Mouse (Mus musculus) heart, embryonic 11.5 days (tissue): ENCODE results near the gene Ccdc88c. TPM values are rescaled to one million over a fixed set of nuclear protein-coding genes. Genes with fewer than 3 reads are reported as not detected.

Source experiments
- ATAC-seq: fragments of 200-750 bp; cut with Nextera tagmentation; replicated peaks from 2 replicates; pipeline ENCODE4 v1.8.0; 2017; ENCODE audit warnings: moderate library complexity; ENCODE audit not compliant: insufficient number of reproducible peaks, low FRiP score, low TSS enrichment
- H3K27ac ChIP-seq: fragments of 300-500 bp; sonication (generic); 2 replicates; pipeline ENCODE4 v1.5.1; 2014; ENCODE audit warnings: mild to moderate bottlenecking, low read depth, low read length
- H3K27me3 ChIP-seq: fragments of 300-500 bp; sonication (generic); 2 replicates; pipeline ENCODE4 v1.6.1; 2014; ENCODE audit warnings: mild to moderate bottlenecking, low read length, mixed read lengths; ENCODE audit not compliant: control insufficient read depth, insufficient read depth
- H3K36me3 ChIP-seq: fragments of 300-500 bp; sonication (generic); 2 replicates; pipeline ENCODE4 v1.6.1; 2014; ENCODE audit warnings: mild to moderate bottlenecking, low read length, moderate library complexity, mixed read lengths; ENCODE audit not compliant: control insufficient read depth, insufficient read depth
- H3K4me1 ChIP-seq: fragments of 300-500 bp; sonication (generic); 2 replicates; pipeline ENCODE4 v1.6.1; 2014; ENCODE audit warnings: low read length; ENCODE audit not compliant: control insufficient read depth, insufficient read depth
- H3K4me2 ChIP-seq: fragments of 300-500 bp; sonication (generic); 2 replicates; pipeline ENCODE4 v1.6.1; 2014; ENCODE audit warnings: mild to moderate bottlenecking, moderate library complexity
- H3K4me3 ChIP-seq: fragments of 300-500 bp; sonication (generic); 2 replicates; pipeline ENCODE4 v1.5.1; 2014; ENCODE audit warnings: low read depth, low read length
- H3K9ac ChIP-seq: fragments of 300-500 bp; sonication (generic); 2 replicates; pipeline ENCODE4 v1.6.1; 2014; ENCODE audit warnings: mild to moderate bottlenecking, low read depth, low read length, moderate library complexity
- H3K9me3 ChIP-seq: fragments of 300-500 bp; sonication (generic); replicated peaks from 2 replicates; pipeline ENCODE4 v1.6.1; 2016; ENCODE audit warnings: low read length; ENCODE audit not compliant: control insufficient read depth
- WGBS: fragments of 180-500 bp; shearing (Covaris S2); extraction: QIAGEN DNeasy Blood & Tissue Kit; methylation state at CpG from one replicate; pipeline ENCODE4 v1.1.7; 2014; ENCODE audit not compliant: insufficient replicate concordance; 5-methylcytosine and 5-hydroxymethylcytosine counted together
- polyA plus RNA-seq: library from polyadenylated mRNA; unstranded; fragments of >200 nt; fragmentation: Nextera tagmentation; extraction: Ambion mirVana; gene quantifications from 2 replicates; pipeline ENCODE4 v1.2.1, GENCODE M21; 2014

Gene Ccdc88c
- polyA plus RNA-seq, 1 experiment from 2014 or later: 3.1 TPM

DNA sequence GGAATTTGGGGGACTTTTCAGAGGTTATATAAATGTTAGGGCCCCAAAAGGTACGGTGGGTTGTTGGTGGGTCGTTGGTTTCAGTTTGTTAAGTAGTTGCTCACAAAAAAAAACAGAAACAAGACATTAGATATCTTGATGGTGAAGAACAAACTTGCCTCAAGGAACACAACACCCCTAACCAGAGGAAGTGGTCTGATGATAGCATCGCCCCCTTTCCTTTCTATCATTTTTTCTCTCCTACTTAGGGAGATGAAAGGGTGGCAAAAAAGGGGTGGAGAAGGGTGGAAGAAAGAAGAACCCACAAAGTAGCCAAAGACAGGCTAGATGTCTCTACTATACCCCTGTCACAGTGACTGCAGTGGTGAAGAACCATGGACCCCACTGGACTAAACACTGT lies 138.3 kb downstream of the Ccdc88c start:
- no peaks in the 10 kb centered on the region for H3K9me3 ChIP-seq
- H3K4me1 ChIP-seq: no peaks in the 10 kb centered on the region
- 75% methylated on average over 3 of the region's 3 CpGs for WGBS
- no peak for ATAC-seq
- H3K27ac ChIP-seq: no peak overlapping the region
- no peak overlapping the region for H3K4me2 ChIP-seq
- H3K36me3 ChIP-seq: no peaks in the 10 kb centered on the region
- H3K27me3 ChIP-seq: peaks cover 4% of the 10 kb centered on the region
- no peak overlapping the region for H3K4me3 ChIP-seq
- H3K9ac ChIP-seq: no peak overlapping the region

DNA sequence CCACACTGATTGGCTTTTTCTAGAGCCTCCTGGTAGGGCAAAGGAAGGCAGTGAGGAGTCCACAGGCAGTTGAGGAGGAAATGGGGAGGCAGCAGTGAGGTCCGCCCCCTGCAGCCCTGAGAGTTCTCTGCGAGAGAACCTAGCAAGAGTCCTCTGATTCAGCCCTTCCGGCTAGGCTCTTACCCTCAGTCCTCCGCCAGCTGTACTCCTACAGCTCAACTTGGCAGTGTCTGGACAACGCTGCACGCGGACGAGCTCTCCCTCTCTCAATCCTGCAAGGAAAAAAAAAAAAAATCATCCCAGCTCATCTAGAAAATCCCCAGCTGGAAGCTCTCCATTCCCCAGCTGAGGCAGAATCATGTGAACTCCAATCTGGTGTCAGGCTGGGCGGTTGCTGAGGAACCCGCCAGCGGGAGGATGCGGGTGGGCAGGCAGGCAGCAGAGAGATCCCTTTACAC lies 141.0 kb downstream of the Ccdc88c start:
- 32% methylated on average over 12 of the region's 12 CpGs for WGBS
- ATAC-seq: no peak
- H3K4me1 ChIP-seq: no peaks in the 10 kb centered on the region
- H3K4me2 ChIP-seq: no peak overlapping the region
- peaks cover 4% of the 10 kb centered on the region for H3K27me3 ChIP-seq
- H3K9ac ChIP-seq: no peak overlapping the region
- no peak overlapping the region for H3K4me3 ChIP-seq
- H3K36me3 ChIP-seq: no peaks in the 10 kb centered on the region
- no peaks in the 10 kb centered on the region for H3K9me3 ChIP-seq
- no peak overlapping the region; the same call in 1 of the 2 replicates for H3K27ac ChIP-seq

DNA sequence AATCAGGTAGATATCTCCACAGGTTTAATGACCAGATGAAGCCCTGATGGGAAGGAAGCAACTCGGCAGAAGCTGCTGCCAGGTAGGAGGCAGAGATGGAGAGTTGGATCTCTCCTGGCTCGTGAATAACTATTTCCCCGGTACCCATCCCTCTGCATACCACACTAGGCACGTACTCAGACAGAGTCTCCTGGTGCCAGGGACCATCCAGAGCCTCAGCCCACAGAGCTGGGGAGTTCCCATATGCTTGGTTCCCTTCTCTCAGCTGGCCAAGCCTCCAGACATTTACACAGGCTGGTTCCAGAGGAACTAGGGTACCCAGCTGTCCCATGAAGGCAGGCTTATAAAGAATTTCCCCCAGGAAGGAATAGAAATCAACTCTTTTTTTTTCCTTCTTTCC lies 142.0 kb downstream of the Ccdc88c start:
- Histone ChIP-seq H3K27me3 (peaks cover 4% of the 10 kb centered on the region), H3K9ac (no peak overlapping the region), H3K4me2 (no peak overlapping the region), H3K36me3 (no peaks in the 10 kb centered on the region), H3K9me3 (no peaks in the 10 kb centered on the region), H3K27ac (no peak overlapping the region), H3K4me1 (no peaks in the 10 kb centered on the region), H3K4me3 (no peak overlapping the region)
- 74% methylated on average over 4 of the region's 4 CpGs for WGBS
- no peak for ATAC-seq

DNA sequence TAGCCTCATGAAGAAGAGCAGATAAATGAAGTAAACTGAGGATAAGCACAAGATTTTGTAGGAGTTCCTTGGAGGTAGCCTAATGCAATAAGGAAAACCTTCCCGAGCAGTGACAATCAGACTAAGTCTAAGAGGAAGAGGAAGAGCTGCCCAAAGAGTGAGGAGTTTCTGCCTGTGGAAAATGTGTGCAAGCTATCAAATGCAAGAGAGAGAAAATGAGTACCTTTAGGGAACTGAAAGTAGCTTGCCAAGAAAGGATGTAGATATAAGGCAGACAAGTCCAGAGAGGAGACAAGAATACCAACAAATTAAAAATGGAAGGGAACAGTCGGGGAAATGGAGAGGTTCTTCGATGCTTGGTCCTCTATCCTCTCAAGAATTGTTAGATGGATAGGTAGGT lies 143.3 kb downstream of the Ccdc88c start:
- no peak overlapping the region for H3K27ac ChIP-seq
- no peak overlapping the region for H3K4me2 ChIP-seq
- no peaks in the 10 kb centered on the region for H3K4me1 ChIP-seq
- 87% methylated on average over 3 of the region's 3 CpGs for WGBS
- H3K4me3 ChIP-seq: no peak overlapping the region
- H3K9ac ChIP-seq: no peak overlapping the region
- H3K9me3 ChIP-seq: no peaks in the 10 kb centered on the region
- H3K27me3 ChIP-seq: peaks cover 4% of the 10 kb centered on the region
- no peak for ATAC-seq
- no peaks in the 10 kb centered on the region for H3K36me3 ChIP-seq

DNA sequence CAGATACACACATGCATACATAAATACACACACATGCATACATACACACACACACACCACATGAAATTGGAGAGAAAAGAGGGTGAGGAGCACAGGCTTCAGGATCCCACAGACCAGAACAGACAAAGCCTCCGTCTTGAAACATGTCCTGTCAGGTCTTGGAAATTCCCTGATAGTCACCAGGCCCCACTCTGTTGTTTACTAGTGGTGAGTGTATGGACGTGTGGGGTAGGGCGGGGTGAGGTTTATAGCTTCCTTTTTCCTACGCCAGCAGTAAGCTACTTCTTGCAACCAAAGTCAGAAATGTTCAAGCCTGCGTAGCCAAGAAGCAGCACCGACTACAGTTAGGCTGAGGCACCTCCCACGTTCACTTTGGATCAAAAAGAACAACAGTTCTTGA lies 145.7 kb downstream of the Ccdc88c start:
- no peaks in the 10 kb centered on the region for H3K9me3 ChIP-seq
- H3K27ac ChIP-seq: no peak overlapping the region
- no peak for ATAC-seq
- no peak overlapping the region for H3K4me3 ChIP-seq
- H3K4me1 ChIP-seq: no peaks in the 10 kb centered on the region
- no peak overlapping the region for H3K4me2 ChIP-seq
- no peaks in the 10 kb centered on the region for H3K36me3 ChIP-seq
- peaks cover 2% of the 10 kb centered on the region; the same call in 1 of the 2 replicates for H3K27me3 ChIP-seq
- WGBS: 72% methylated on average over 7 of the region's 7 CpGs
- H3K9ac ChIP-seq: no peak overlapping the region

DNA sequence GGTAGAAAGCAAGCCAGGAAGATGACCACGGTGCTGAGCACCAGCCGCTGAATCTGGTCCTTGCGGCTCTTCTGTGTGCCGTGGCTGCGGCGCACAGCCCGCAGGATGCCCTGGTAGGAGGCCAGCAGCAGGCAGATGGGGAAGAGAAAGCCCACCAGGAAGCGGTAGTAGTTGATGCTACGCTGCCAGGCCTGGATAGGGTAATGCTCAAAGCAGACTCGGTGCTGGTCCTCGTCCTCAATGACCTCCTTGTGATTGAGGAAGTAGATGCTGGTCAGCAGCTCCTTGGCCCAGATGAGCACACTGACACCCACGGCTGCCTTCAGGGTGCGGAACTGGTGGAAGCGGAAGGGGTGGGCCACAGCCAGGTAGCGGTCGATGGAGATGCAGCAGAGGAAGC lies 150.3 kb downstream of the Ccdc88c start:
- Histone ChIP-seq H3K4me2 (no peak overlapping the region), H3K4me3 (no peak overlapping the region), H3K27me3 (0 out of 2 replicates have a peak, but pooled peaks cover 3% of the 10 kb centered on the region), H3K4me1 (no peaks in the 10 kb centered on the region), H3K36me3 (no peaks in the 10 kb centered on the region), H3K27ac (no peak overlapping the region), H3K9me3 (no peaks in the 10 kb centered on the region), H3K9ac (no peak overlapping the region)
- WGBS: 88% methylated on average over 16 of the region's 16 CpGs
- ATAC-seq: no peak

DNA sequence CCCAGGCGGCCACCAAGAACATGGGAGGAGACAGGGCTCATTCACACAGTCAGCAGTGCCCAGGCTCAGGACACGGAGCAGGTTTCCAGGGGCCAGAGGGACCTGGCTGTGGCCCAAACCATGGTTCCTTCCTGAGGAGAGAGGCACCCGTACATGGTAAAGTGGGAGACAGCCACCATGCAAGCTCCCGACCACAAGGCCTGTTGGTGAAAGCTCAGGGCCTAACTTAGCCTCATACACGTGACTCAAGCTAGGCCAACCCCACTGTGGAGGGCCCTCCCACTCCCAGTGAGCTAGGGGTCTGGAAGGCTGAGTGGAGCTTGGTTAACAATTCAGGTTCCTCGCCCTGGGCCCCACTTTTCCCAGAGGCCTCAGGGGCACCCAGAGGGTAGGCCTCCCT lies 150.9 kb downstream of the Ccdc88c start:
- H3K4me1 ChIP-seq: no peaks in the 10 kb centered on the region
- WGBS: 74% methylated on average over 6 of the region's 6 CpGs
- no peak overlapping the region for H3K27ac ChIP-seq
- H3K4me2 ChIP-seq: no peak overlapping the region
- H3K36me3 ChIP-seq: no peaks in the 10 kb centered on the region
- no peaks in the 10 kb centered on the region for H3K9me3 ChIP-seq
- H3K27me3 ChIP-seq: 0 out of 2 replicates have a peak, but pooled peaks cover 3% of the 10 kb centered on the region
- H3K9ac ChIP-seq: no peak overlapping the region
- ATAC-seq: no peak
- H3K4me3 ChIP-seq: no peak overlapping the region

DNA sequence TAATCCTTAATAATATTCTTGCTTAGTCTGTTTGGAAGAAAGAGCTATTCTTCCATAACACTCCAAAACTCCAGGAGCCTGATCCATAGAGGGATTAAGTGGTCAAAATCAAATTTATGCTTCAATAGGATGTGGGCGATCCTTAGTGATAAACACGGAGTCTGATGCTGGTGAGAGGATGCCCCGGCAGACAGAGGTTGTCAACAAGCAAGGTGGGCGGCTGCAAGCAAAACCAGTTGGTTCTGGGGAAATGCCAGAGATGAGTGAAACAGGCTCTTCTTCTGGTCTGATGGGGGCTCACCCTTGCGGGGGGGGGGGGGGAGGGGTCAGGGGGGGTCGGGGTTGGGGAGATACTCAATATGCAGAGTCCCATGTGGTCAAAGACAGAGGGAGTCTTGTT lies 152.9 kb downstream of the Ccdc88c start:
- no peak overlapping the region for H3K4me2 ChIP-seq
- H3K4me3 ChIP-seq: no peak overlapping the region
- no peak overlapping the region for H3K27ac ChIP-seq
- no peaks in the 10 kb centered on the region for H3K36me3 ChIP-seq
- ATAC-seq: no peak
- H3K9ac ChIP-seq: no peak overlapping the region
- no peaks in the 10 kb centered on the region for H3K9me3 ChIP-seq
- 0 out of 2 replicates have a peak, but pooled peaks cover 3% of the 10 kb centered on the region for H3K27me3 ChIP-seq
- 82% methylated on average over 6 of the region's 6 CpGs for WGBS
- H3K4me1 ChIP-seq: no peaks in the 10 kb centered on the region

DNA sequence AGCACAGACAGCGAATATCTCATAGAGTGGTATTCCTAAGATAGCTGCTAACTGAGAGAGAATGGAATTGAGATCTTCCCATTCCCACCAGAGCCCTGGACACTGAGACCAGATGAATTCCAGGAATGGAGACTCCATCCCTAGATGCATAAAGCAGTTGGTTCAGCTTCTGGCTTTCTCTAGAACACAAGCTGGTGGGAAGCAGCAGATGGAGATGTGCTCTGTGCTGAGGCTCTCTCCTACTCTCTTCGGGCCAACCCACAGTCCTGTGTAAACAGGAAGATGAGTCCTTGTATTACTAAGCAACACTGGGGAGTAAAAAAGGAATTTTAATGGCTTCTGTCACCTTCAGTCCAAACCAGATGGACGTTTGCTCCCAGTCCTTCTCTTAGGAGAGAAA lies 153.3 kb downstream of the Ccdc88c start:
- no peak for ATAC-seq
- Histone ChIP-seq H3K27ac (no peak overlapping the region), H3K4me1 (no peaks in the 10 kb centered on the region), H3K36me3 (no peaks in the 10 kb centered on the region), H3K9me3 (no peaks in the 10 kb centered on the region), H3K4me2 (no peak overlapping the region), H3K9ac (no peak overlapping the region), H3K27me3 (0 out of 2 replicates have a peak, but pooled peaks cover 3% of the 10 kb centered on the region), H3K4me3 (no peak overlapping the region)
- WGBS: 63% methylated on average over 3 of the region's 3 CpGs
